Mouse (Mus musculus) kidney, adult 18-20 months (tissue): Measurements from ENCODE around the gene Mup15.
"Not testable (repeated sequence)": the region's sequence is repeated elsewhere in the genome, so short reads cannot be mapped to it uniquely, and the experiment has no call there.

Experiments used
- DNase-seq: peaks from one replicate; pipeline ENCODE4 v3.0.0; 2021

Mup15 gene

GRCm38 (mm10) chr4:61439643-61440042, at the start of gene Mup15:
TSS of gene Mup15 (minus strand) at chr4:61439743.
- DNase-seq: not testable (repeated sequence)
